Mouse (Mus musculus) olfactory bulb, adult 2 months (tissue): ENCODE measurements around the gene Trappc3l.

Source experiments
- CTCF ChIP-seq: fragments of 200-500 bp; IDR thresholded peaks from 2 replicates; pipeline ENCODE4 v1.5.1; 2012; ENCODE audit warnings: low read depth, mild to moderate bottlenecking, low read length, moderate library complexity; ENCODE audit not compliant: insufficient read depth
- POLR2A ChIP-seq: fragments of 200-500 bp; IDR thresholded peaks from 2 replicates; pipeline ENCODE4 v1.6.1; 2012; ENCODE audit warnings: mild to moderate bottlenecking, low read depth, low read length, moderate library complexity; ENCODE audit not compliant: insufficient read depth

- TF ChIP-seq POLR2A (no peak), CTCF (no peak)
These were observed 18.6 kb upstream of the Trappc3l start for GRCm38 (mm10) chr10:34018746-34019301.
